Mouse (Mus musculus) spleen, adult 2 months (tissue): Measurements from ENCODE around the gene Irf3.

Experiments
- CTCF ChIP-seq: fragments of 200-500 bp; IDR thresholded peaks from 2 replicates; pipeline ENCODE4 v1.5.1; 2011; ENCODE audit warnings: mild to moderate bottlenecking, inconsistent platforms; ENCODE audit not compliant: insufficient read depth, insufficient read length, insufficient replicate concordance; ENCODE audit errors: extremely low read depth
- POLR2A ChIP-seq: fragments of 200-500 bp; IDR thresholded peaks from 2 replicates; pipeline ENCODE4 v1.6.1; 2011; ENCODE audit warnings: low read depth, low read length, inconsistent platforms

- TF ChIP-seq CTCF: no peak
- TF ChIP-seq POLR2A: no peak
These were observed 36.9 kb upstream of the Irf3 start for GRCm38 (mm10) chr7:44960512-44960910.
